Mouse (Mus musculus) liver, adult 2 months (tissue): ENCODE data around the gene Cfap45. TPM values are rescaled to one million over a fixed set of nuclear protein-coding genes. Genes with fewer than 3 reads are reported as not detected.

Experiments
- DNase-seq: peaks from one replicate; pipeline ENCODE4 v3.0.0-alpha.2; 2011; ENCODE audit warnings: low read depth, low spot score; ENCODE audit errors: extremely low read depth
- H3K27ac ChIP-seq: fragments of 200-500 bp; replicated peaks from 2 replicates; pipeline ENCODE4 v1.5.1; 2012; ENCODE audit warnings: low read depth, mild to moderate bottlenecking, control low read depth, inconsistent platforms, low read length; ENCODE audit not compliant: insufficient read depth
- H3K27me3 ChIP-seq: fragments of 200-500 bp; 2 replicates; pipeline ENCODE4 v1.6.1; 2012; ENCODE audit warnings: mild to moderate bottlenecking, moderate library complexity, low read length, inconsistent platforms; ENCODE audit not compliant: control insufficient read depth, insufficient read depth
- H3K36me3 ChIP-seq: fragments of 200-500 bp; 2 replicates; pipeline ENCODE4 v1.6.1; 2012; ENCODE audit warnings: low read length, inconsistent platforms; ENCODE audit not compliant: control insufficient read depth, insufficient read depth
- H3K4me1 ChIP-seq: fragments of 200-500 bp; 2 replicates; pipeline ENCODE4 v1.6.1; 2011; ENCODE audit warnings: low read length; ENCODE audit not compliant: control insufficient read depth, insufficient read depth
- H3K4me3 ChIP-seq: fragments of 200-500 bp; 2 replicates; pipeline ENCODE4 v1.5.1; 2011; ENCODE audit warnings: low read depth, mild to moderate bottlenecking, control low read depth, low read length, moderate library complexity; ENCODE audit not compliant: insufficient read depth
- H3K79me2 ChIP-seq: fragments of 200-500 bp; 2 replicates; pipeline ENCODE4 v1.6.1; 2012; ENCODE audit warnings: inconsistent platforms, mild to moderate bottlenecking, low read length, moderate library complexity; ENCODE audit not compliant: control insufficient read depth, insufficient read depth
- H3K9ac ChIP-seq: fragments of 200-500 bp; 2 replicates; pipeline ENCODE4 v1.6.1; 2012; ENCODE audit warnings: low read depth, mild to moderate bottlenecking, control low read depth, inconsistent platforms, low read length
- CTCF ChIP-seq: fragments of 200-500 bp; IDR thresholded peaks from 2 replicates; pipeline ENCODE4 v1.5.1; 2011; ENCODE audit warnings: low read depth, low read length, control low read depth
- POLR2A ChIP-seq: fragments of 200-500 bp; IDR thresholded peaks from 2 replicates; pipeline ENCODE4 v1.6.1; 2011; ENCODE audit warnings: low read length, control low read depth; ENCODE audit not compliant: insufficient read depth; ENCODE audit errors: extremely low read depth
- WGBS: fragments of 180-500 bp; shearing (Covaris S2); methylation state at CpG from one replicate; pipeline ENCODE4 v1.1.7; 2018; 5-methylcytosine and 5-hydroxymethylcytosine counted together
- polyA plus RNA-seq: library from polyadenylated mRNA; depleted of rRNA; stranded (reverse); fragments of >200 nt; gene quantifications from 2 replicates; pipeline ENCODE4 v1.2.3, GENCODE M21; 2012
- total RNA-seq: library from RNA; depleted of rRNA; stranded (reverse); fragments of >200 nt; gene quantifications from 2 replicates; pipeline ENCODE4 v1.2.3, GENCODE M21; 2014

Gene Cfap45
- total and polyA plus RNA-seq, 2 experiments: 0.09 TPM; not detected in 1

GRCm38 (mm10) chr1:172481111-172481510, 39.5 kb upstream of the Cfap45 start:
- Histone ChIP-seq H3K36me3 (no peaks in the 10 kb centered on the region), H3K27ac (no peak overlapping the region), H3K79me2 (no peaks in the 10 kb centered on the region), H3K4me1 (peaks cover 4% of the 10 kb centered on the region; the same call in 1 of the 2 replicates), H3K27me3 (no peaks in the 10 kb centered on the region), H3K9ac (no peak overlapping the region), H3K4me3 (no peak overlapping the region)
- no peak for TF ChIP-seq CTCF
- TF ChIP-seq POLR2A: no peak
- DNase-seq: no peak
- 34% methylated on average over 13 of the region's 13 CpGs for WGBS

DNA sequence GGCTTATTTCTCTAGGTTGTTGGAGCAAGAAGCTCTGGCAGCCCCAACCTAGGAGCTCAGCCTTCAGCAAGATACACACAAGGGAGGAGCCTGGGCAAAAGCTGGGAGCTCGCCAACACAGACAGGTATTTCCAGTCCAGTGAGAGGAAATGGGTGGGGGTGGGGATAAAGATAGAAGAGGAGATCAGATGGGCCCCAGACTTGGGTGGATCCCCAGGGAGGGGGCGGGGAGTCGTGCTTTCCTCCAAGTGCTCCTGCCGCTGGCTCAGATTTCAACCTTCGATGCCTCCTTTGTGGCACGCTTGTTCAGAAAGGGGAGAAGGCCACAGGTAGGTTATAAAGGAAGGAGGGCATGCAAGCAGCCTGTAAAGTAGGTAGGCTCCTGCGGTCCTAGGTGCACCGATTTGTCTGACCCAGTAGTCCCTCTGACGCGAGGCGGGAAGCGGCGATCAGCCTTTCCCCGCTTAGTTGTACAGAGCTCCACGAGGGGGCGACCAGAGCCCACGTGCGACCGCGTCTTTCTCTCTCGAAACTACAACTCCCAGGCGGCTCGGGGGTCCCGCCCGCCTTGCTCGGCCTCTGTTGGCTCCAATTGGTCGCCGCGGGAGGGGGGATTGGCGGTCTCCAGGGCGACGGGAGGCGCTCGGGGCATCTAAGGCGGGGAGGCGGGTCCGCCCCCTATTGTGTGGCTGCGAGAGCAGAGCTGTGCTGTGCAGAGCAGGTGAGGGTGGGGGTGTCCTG, 38.9 kb upstream of the Cfap45 start, which contains the start of gene Igsf9:
TSS of gene Igsf9 (plus strand) at position 249 of the 741 bp plus-strand sequence.
- Histone ChIP-seq H3K79me2 (no peaks in the 10 kb centered on the region), H3K27me3 (no peaks in the 10 kb centered on the region), H3K27ac (no peak within 1 kb of the TSS), H3K4me3 (peak within 1 kb of the TSS; percentile 49), H3K4me1 (peaks cover 4% of the 10 kb centered on the region; the same call in 1 of the 2 replicates), H3K9ac (peak within 1 kb of the TSS; percentile 44), H3K36me3 (no peaks in the 10 kb centered on the region)
- DNase-seq: no peak
- no peak for TF ChIP-seq POLR2A
- TF ChIP-seq CTCF: peak; percentile 64
- WGBS: under 1% methylated on average over 38 of the region's 38 CpGs

DNA sequence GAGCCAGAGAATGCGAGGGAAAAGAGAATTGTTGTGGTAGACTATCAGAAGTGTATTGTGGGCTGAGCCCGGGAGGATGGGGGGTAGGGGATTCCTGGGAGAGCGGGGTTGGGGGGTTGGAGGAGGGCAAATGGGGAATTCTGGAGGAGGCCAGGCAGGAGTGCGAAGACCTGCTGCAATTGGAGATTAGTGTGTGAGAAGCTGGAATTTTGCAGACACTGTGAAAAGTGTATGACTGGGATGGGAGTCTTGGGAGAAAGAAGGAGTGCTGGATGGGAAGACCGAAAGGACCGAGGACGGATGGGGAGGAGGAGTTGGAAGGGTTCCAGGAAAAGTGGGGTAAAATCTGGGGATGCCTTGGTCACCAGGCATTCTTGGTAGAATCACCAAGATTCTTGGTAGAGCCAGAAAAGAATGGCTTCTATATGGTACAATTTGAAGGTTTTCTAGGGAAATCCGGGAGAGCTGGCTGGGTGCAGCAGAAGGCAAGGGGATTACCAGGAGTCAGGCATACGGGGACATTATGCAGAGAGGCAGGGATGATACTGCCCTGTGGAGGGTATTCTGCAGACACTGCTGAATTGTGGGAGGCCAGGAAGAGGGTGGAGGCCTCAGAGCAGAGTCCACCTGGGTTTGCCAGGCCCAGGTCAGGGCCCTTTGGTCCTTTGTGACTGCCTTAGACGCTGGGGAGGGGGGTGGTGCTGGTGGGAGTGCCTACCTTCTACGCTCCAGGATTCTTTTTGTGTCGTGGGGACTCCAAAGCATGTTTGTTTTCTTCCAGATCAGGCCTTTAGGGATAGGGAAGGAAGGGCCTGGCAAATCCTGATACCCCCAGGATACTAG, 37.9 kb upstream of the Cfap45 start:
- TF ChIP-seq POLR2A (no peak), CTCF (no peak)
- H3K9ac ChIP-seq: no peak overlapping the region

DNA sequence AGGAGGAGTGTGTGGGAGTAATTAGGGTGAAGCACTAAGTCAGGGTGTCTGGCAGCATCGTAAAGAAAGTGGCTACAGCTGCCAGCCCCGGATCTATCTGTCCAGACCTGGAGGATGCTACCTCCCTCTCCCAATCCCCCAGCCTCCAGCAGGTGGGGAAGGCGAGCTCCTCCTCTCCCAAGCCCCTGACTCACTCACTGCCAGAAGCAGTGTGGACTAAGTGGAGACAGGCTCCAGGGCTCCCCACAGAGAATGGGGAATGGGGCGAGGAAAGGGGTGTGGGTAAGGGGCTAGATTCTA, 37.3 kb upstream of the Cfap45 start:
- no peak overlapping the region for H3K9ac ChIP-seq

More for the DNA sequence above, 37.9 kb upstream of the Cfap45 start:
- Histone ChIP-seq H3K36me3 (no peaks in the 10 kb centered on the region), H3K4me1 (peaks cover 4% of the 10 kb centered on the region; the same call in 1 of the 2 replicates), H3K79me2 (no peaks in the 10 kb centered on the region), H3K27me3 (no peaks in the 10 kb centered on the region), H3K27ac (no peak overlapping the region), H3K4me3 (no peak overlapping the region)
- DNase-seq: no peak
- WGBS: 36% methylated on average over 12 of the region's 12 CpGs

GRCm38 (mm10) chr1:172484236-172484635, 36.4 kb upstream of the Cfap45 start:
- Histone ChIP-seq H3K79me2 (no peaks in the 10 kb centered on the region), H3K9ac (no peak overlapping the region), H3K27me3 (no peaks in the 10 kb centered on the region), H3K36me3 (no peaks in the 10 kb centered on the region), H3K4me1 (peaks cover 4% of the 10 kb centered on the region; the same call in 1 of the 2 replicates), H3K4me3 (no peak overlapping the region), H3K27ac (no peak overlapping the region)
- no peak for DNase-seq
- no peak for TF ChIP-seq CTCF
- TF ChIP-seq POLR2A: no peak
- 90% methylated on average over 11 of the region's 11 CpGs for WGBS

More for the DNA sequence above, 37.3 kb upstream of the Cfap45 start:
- Histone ChIP-seq H3K4me1 (peaks cover 4% of the 10 kb centered on the region; the same call in 1 of the 2 replicates), H3K4me3 (no peak overlapping the region), H3K27me3 (no peaks in the 10 kb centered on the region), H3K79me2 (no peaks in the 10 kb centered on the region), H3K36me3 (no peaks in the 10 kb centered on the region), H3K27ac (no peak overlapping the region)
- no peak for DNase-seq
- no peak for TF ChIP-seq CTCF
- TF ChIP-seq POLR2A: no peak
- 65% methylated on average over 4 of the region's 4 CpGs for WGBS

DNA sequence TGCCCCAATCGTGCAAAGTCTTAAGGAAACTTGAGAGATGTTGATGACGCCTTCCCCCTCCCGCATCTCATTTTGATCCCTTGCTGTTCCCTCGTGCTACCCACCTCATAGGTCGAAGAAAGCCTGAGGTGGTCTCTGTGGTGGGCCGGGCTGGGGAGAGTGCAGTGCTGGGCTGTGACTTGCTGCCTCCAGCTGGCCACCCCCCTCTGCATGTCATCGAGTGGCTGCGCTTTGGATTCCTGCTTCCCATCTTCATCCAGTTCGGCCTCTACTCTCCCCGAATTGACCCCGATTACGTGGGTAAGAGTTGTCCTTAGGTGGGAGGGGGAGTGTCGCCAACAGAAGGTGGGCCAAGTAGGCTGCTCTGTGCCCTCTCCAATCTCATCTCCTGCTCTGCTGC, 35.9 kb upstream of the Cfap45 start:
- no peak for DNase-seq
- Histone ChIP-seq H3K36me3 (no peaks in the 10 kb centered on the region), H3K27ac (no peak overlapping the region), H3K4me3 (no peak overlapping the region), H3K9ac (no peak overlapping the region), H3K4me1 (peaks cover 4% of the 10 kb centered on the region; the same call in 1 of the 2 replicates), H3K79me2 (no peaks in the 10 kb centered on the region), H3K27me3 (no peaks in the 10 kb centered on the region)
- WGBS: 94% methylated on average over 13 of the region's 13 CpGs
- TF ChIP-seq CTCF (no peak), POLR2A (no peak)
